Mouse (Mus musculus) liver, embryonic 13.5 days (tissue): ENCODE data around the gene Copg2. TPM values are rescaled to one million over a fixed set of nuclear protein-coding genes. Genes with fewer than 3 reads are reported as not detected.

Source experiments
- ATAC-seq: fragments of 200-750 bp; cut with Nextera tagmentation; 2 replicates; pipeline ENCODE4 v1.8.0; 2017; ENCODE audit warnings: low read depth, mild to moderate bottlenecking, moderate number of reproducible peaks, moderate library complexity
- DNase-seq: peaks from one replicate; pipeline ENCODE4 v3.0.0; 2022
- H3K27ac ChIP-seq: fragments of 300-500 bp; sonication (generic); 2 replicates; pipeline ENCODE4 v1.5.1; 2015; ENCODE audit warnings: moderate library complexity, mild to moderate bottlenecking, inconsistent platforms
- H3K27me3 ChIP-seq: fragments of 300-500 bp; sonication (generic); 2 replicates; pipeline ENCODE4 v1.6.1; 2015; ENCODE audit warnings: mild to moderate bottlenecking, inconsistent platforms
- H3K36me3 ChIP-seq: fragments of 300-500 bp; sonication (generic); 2 replicates; pipeline ENCODE4 v1.6.1; 2015; ENCODE audit warnings: mild to moderate bottlenecking, inconsistent platforms
- H3K4me1 ChIP-seq: fragments of 300-500 bp; sonication (generic); replicated peaks from 2 replicates; pipeline ENCODE4 v1.6.1; 2015; ENCODE audit warnings: inconsistent platforms
- H3K4me2 ChIP-seq: fragments of 300-500 bp; sonication (generic); 2 replicates; pipeline ENCODE4 v1.6.1; 2015; ENCODE audit warnings: inconsistent platforms, mild to moderate bottlenecking, moderate library complexity
- H3K4me3 ChIP-seq: fragments of 300-500 bp; sonication (generic); replicated peaks from 2 replicates; pipeline ENCODE4 v1.5.1; 2015; ENCODE audit warnings: mild to moderate bottlenecking, inconsistent platforms
- H3K9ac ChIP-seq: fragments of 300-500 bp; sonication (generic); 2 replicates; pipeline ENCODE4 v1.6.1; 2015; ENCODE audit warnings: mild to moderate bottlenecking, inconsistent platforms
- H3K9me3 ChIP-seq: fragments of 300-500 bp; sonication (generic); replicated peaks from 2 replicates; pipeline ENCODE4 v1.6.1; 2016; ENCODE audit warnings: inconsistent platforms
- WGBS: fragments of 180-500 bp; shearing (Covaris S2); methylation state at CpG from one replicate; pipeline ENCODE4 v1.1.7; 2015; ENCODE audit not compliant: insufficient replicate concordance; 5-methylcytosine and 5-hydroxymethylcytosine counted together
- polyA plus RNA-seq: library from polyadenylated mRNA; unstranded; fragments of >200 nt; fragmentation: Nextera tagmentation; extraction: Ambion mirVana; gene quantifications from 2 replicates; pipeline ENCODE4 v1.2.1, GENCODE M21; 2015

Gene Copg2
- polyA plus RNA-seq, 1 experiment from 2014 or later: 6.6 TPM

- no peak for ATAC-seq
- 53% methylated on average over 18 of the region's 18 CpGs for whole genome bisulfite sequencing
- no peak overlapping the region for H3K4me2 ChIP-seq
- H3K9ac ChIP-seq: no peak overlapping the region
- H3K4me1 ChIP-seq: no peaks in the 10 kb centered on the region
- DNase-seq: no peak
- no peak overlapping the region for H3K27ac ChIP-seq
- H3K36me3 ChIP-seq: no peaks in the 10 kb centered on the region
- peaks cover 12% of the 10 kb centered on the region for H3K9me3 ChIP-seq
- H3K4me3 ChIP-seq: no peak overlapping the region
- H3K27me3 ChIP-seq: peaks cover 68% of the 10 kb centered on the region
These were observed 163.9 kb downstream of the Copg2 start for GRCm38 (mm10) chr6:30732571-30733130.

GRCm38 (mm10) chr6:30730301-30730971, 166.2 kb downstream of the Copg2 start:
- DNase-seq (no peak), ATAC-seq (no peak)
- peaks cover 45% of the 10 kb centered on the region for H3K27me3 ChIP-seq
- 54% methylated on average over 12 of the region's 12 CpGs for WGBS
- no peak overlapping the region for H3K4me3 ChIP-seq
- H3K4me2 ChIP-seq: no peak overlapping the region
- no peaks in the 10 kb centered on the region for H3K36me3 ChIP-seq
- no peaks in the 10 kb centered on the region; the same call in 1 of the 2 replicates for H3K9me3 ChIP-seq
- no peak overlapping the region for H3K9ac ChIP-seq
- no peaks in the 10 kb centered on the region for H3K4me1 ChIP-seq
- no peak overlapping the region for H3K27ac ChIP-seq

GRCm38 (mm10) chr6:30723331-30723730, 173.3 kb downstream of the Copg2 start, which contains the start of gene Mest:
Gene Mest, plus strand, starts transcription at chr6:30723547.
- Histone ChIP-seq H3K27me3 (no peaks in the 10 kb centered on the region), H3K27ac (no peak within 1 kb of the TSS), H3K4me3 (no peak within 1 kb of the TSS), H3K9me3 (no peaks in the 10 kb centered on the region), H3K4me1 (no peaks in the 10 kb centered on the region), H3K36me3 (no peaks in the 10 kb centered on the region), H3K9ac (no peak within 1 kb of the TSS), H3K4me2 (no peak within 1 kb of the TSS)
- ATAC-seq: no peak
- DNase-seq: no peak
- WGBS: 63% methylated on average over 7 of the region's 7 CpGs

- no peaks in the 10 kb centered on the region for H3K27me3 ChIP-seq
- H3K36me3 ChIP-seq: no peaks in the 10 kb centered on the region
- no peak overlapping the region for H3K9ac ChIP-seq
- no peak for ATAC-seq
- H3K9me3 ChIP-seq: no peaks in the 10 kb centered on the region
- no peak overlapping the region for H3K4me3 ChIP-seq
- no peak for DNase-seq
- no peak overlapping the region for H3K27ac ChIP-seq
- WGBS: 63% methylated on average over 4 of the region's 4 CpGs
- H3K4me1 ChIP-seq: no peaks in the 10 kb centered on the region
- no peak overlapping the region for H3K4me2 ChIP-seq
These were observed 174.0 kb downstream of the Copg2 start for GRCm38 (mm10) chr6:30722385-30723164.

GRCm38 (mm10) chr6:30716796-30717195, 179.8 kb downstream of the Copg2 start:
- H3K9me3 ChIP-seq: no peaks in the 10 kb centered on the region
- H3K4me2 ChIP-seq: no peak overlapping the region
- no peaks in the 10 kb centered on the region for H3K36me3 ChIP-seq
- no peak overlapping the region for H3K27ac ChIP-seq
- peaks cover 12% of the 10 kb centered on the region for H3K4me1 ChIP-seq
- no peak for ATAC-seq
- no peak overlapping the region for H3K9ac ChIP-seq
- DNase-seq: no peak
- H3K27me3 ChIP-seq: no peaks in the 10 kb centered on the region
- WGBS: 79% methylated on average over 7 of the region's 7 CpGs
- no peak overlapping the region for H3K4me3 ChIP-seq

GRCm38 (mm10) chr6:30714891-30715471, 181.6 kb downstream of the Copg2 start:
- DNase-seq (no peak), ATAC-seq (no peak)
- no peaks in the 10 kb centered on the region for H3K27me3 ChIP-seq
- 74% methylated on average over 5 of the region's 5 CpGs for WGBS
- H3K4me1 ChIP-seq: peaks cover 20% of the 10 kb centered on the region
- H3K27ac ChIP-seq: no peak overlapping the region
- H3K4me3 ChIP-seq: no peak overlapping the region
- H3K4me2 ChIP-seq: no peak overlapping the region
- no peaks in the 10 kb centered on the region for H3K9me3 ChIP-seq
- H3K36me3 ChIP-seq: no peaks in the 10 kb centered on the region
- H3K9ac ChIP-seq: no peak overlapping the region

GRCm38 (mm10) chr6:30713896-30714295, 182.7 kb downstream of the Copg2 start:
- no peaks in the 10 kb centered on the region for H3K27me3 ChIP-seq
- H3K4me2 ChIP-seq: no peak overlapping the region
- no peak for DNase-seq
- H3K36me3 ChIP-seq: no peaks in the 10 kb centered on the region
- H3K27ac ChIP-seq: no peak overlapping the region
- H3K4me3 ChIP-seq: no peak overlapping the region
- no peaks in the 10 kb centered on the region for H3K9me3 ChIP-seq
- H3K4me1 ChIP-seq: peaks cover 20% of the 10 kb centered on the region
- H3K9ac ChIP-seq: no peak overlapping the region
- WGBS: 70% methylated on average over 11 of the region's 11 CpGs
- ATAC-seq: no peak

GRCm38 (mm10) chr6:30713455-30713854, 183.1 kb downstream of the Copg2 start:
- Histone ChIP-seq H3K27ac (no peak overlapping the region), H3K4me3 (no peak overlapping the region), H3K9me3 (no peaks in the 10 kb centered on the region), H3K4me1 (peaks cover 20% of the 10 kb centered on the region), H3K27me3 (no peaks in the 10 kb centered on the region), H3K36me3 (no peaks in the 10 kb centered on the region), H3K4me2 (no peak overlapping the region), H3K9ac (no peak overlapping the region)
- DNase-seq: no peak
- 39% methylated on average over 6 of the region's 6 CpGs for WGBS
- no peak for ATAC-seq

- H3K4me1 ChIP-seq: peaks cover 20% of the 10 kb centered on the region
- no peak overlapping the region for H3K4me2 ChIP-seq
- ATAC-seq: peak; percentile 57
- DNase-seq: no peak
- H3K9ac ChIP-seq: no peak overlapping the region
- no peaks in the 10 kb centered on the region for H3K27me3 ChIP-seq
- peak overlapping the region; percentile 23; the same call in 1 of the 2 replicates for H3K27ac ChIP-seq
- no peaks in the 10 kb centered on the region for H3K9me3 ChIP-seq
- H3K4me3 ChIP-seq: no peak overlapping the region
- 21% methylated on average over 7 of the region's 7 CpGs for WGBS
- no peaks in the 10 kb centered on the region for H3K36me3 ChIP-seq
These were observed 184.1 kb downstream of the Copg2 start for GRCm38 (mm10) chr6:30712484-30712883.

GRCm38 (mm10) chr6:30711365-30711763, 185.2 kb downstream of the Copg2 start:
- no peak overlapping the region for H3K9ac ChIP-seq
- ATAC-seq (no peak), DNase-seq (no peak)
- WGBS: 49% methylated on average over 10 of the region's 10 CpGs
- H3K27me3 ChIP-seq: no peaks in the 10 kb centered on the region
- no peak overlapping the region for H3K4me2 ChIP-seq
- no peak overlapping the region for H3K27ac ChIP-seq
- H3K4me1 ChIP-seq: peaks cover 20% of the 10 kb centered on the region
- no peaks in the 10 kb centered on the region for H3K9me3 ChIP-seq
- H3K4me3 ChIP-seq: no peak overlapping the region
- H3K36me3 ChIP-seq: no peaks in the 10 kb centered on the region
